Mouse (Mus musculus): ENCODE data around the gene Baz1b. TPM values are rescaled to one million over a fixed set of nuclear protein-coding genes. Genes with fewer than 3 reads are reported as not detected.

Gene Baz1b
- polyA plus RNA-seq (2014; fragmentation: Nextera tagmentation; extraction: Ambion mirVana): 47.2 and 50.8 TPM in 2 replicates

DNA sequence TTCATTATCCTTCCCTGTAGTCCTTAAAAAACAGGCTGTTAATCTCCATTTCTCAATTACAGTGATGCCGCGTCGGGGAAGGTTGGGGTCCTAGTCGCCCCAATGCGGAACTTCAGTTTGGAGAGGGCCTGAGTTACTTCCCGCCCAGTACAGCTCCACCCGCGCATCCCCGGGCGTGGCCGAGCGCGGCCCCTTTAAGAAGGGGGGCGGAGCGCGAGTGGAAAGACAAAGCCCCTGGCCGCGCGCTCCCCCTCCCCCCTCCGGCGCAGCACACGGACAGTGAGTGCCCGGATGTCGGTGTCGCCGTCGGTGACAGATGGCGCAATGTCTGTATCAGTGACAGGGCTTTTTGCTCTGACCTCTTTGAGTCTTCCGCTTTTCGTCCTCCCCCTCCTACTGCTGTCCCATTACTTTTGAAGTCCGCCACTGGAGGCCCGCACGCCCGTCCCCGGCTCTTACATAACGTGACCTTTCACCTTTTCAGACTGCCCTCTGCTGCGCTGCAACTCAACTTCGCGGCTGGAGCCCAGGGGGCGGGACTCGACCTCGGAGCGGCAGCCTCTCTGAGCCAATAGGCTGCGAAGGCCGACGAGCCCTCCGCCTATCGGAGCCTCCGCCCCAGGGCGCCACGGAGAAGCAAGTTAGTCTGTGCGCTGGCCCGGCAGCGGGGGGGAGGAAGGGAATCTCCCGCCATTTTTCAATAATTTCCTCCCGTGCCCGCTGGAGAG lies at the start of gene Baz1b:
TSS of gene Baz1b (plus strand) at position 644 of the 728 bp plus-strand sequence.
- under 1% methylated on average over 55 of the region's 57 CpGs for WGBS
- H3K9ac ChIP-seq (ENCODE audit: low read depth, low read length): peak within 1 kb of the TSS; percentile 99
- peak; percentile 97 for DNase-seq (ENCODE audit: low spot score)
- peaks cover 21% of the 10 kb centered on the region for H3K4me1 ChIP-seq (replicated peaks; ENCODE audit: control insufficient read depth, insufficient read depth, low read length)
- peak within 1 kb of the TSS; percentile 98 for H3K27ac ChIP-seq (ENCODE audit: low read depth, low read length)
- peak within 1 kb of the TSS; percentile 82 for H3K4me2 ChIP-seq
- H3K4me3 ChIP-seq (ENCODE audit: low read depth, low read length): peak within 1 kb of the TSS; percentile 99
- no peaks in the 10 kb centered on the region for H3K9me3 ChIP-seq (ENCODE audit: control insufficient read depth, low read length)
- peaks cover 8% of the 10 kb centered on the region; the same call in 1 of the 2 replicates for H3K36me3 ChIP-seq (ENCODE audit: control insufficient read depth, insufficient read depth, low read length)
- no peaks in the 10 kb centered on the region for H3K27me3 ChIP-seq (replicated peaks; ENCODE audit: control insufficient read depth, insufficient read depth, low read length)
- ATAC-seq (replicated peaks; ENCODE audit: low FRiP score): peak; percentile 95

DNA sequence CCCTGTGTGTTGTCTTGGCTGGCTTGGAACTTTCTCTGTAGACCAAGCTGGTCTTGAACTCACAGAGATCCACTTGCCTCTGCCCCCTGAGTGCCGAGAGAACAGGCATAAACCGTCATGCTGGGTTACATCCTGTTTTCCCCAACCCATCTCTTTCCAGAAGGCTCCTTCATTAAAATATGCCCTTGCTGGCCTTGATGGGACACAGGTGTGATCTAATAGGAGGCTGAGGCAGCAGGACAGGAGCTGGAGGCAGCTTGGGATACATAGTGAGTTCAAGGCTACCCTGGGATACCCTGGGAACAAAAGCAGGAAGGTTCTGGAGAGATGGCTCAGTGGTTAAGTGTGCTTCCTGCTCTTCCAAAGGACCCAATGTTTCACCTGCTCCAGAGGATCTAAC lies 47.2 kb upstream of the Baz1b start:
- H3K27me3 ChIP-seq (replicated peaks; ENCODE audit: control insufficient read depth, insufficient read depth, low read length): no peaks in the 10 kb centered on the region
- H3K27ac ChIP-seq (ENCODE audit: low read depth, low read length): no peak overlapping the region
- H3K4me3 ChIP-seq (ENCODE audit: low read depth, low read length): no peak overlapping the region
- 65% methylated on average over 2 of the region's 2 CpGs for WGBS
- no peak for DNase-seq (ENCODE audit: low spot score)
- H3K4me1 ChIP-seq (replicated peaks; ENCODE audit: control insufficient read depth, insufficient read depth, low read length): 0 out of 2 replicates have a peak, but pooled peaks cover 4% of the 10 kb centered on the region
- H3K36me3 ChIP-seq (ENCODE audit: control insufficient read depth, insufficient read depth, low read length): no peaks in the 10 kb centered on the region
- no peak overlapping the region for H3K9ac ChIP-seq (ENCODE audit: low read depth, low read length)
- H3K9me3 ChIP-seq (ENCODE audit: control insufficient read depth, low read length): no peaks in the 10 kb centered on the region
- no peak overlapping the region for H3K4me2 ChIP-seq
- ATAC-seq (replicated peaks; ENCODE audit: low FRiP score): no peak

DNA sequence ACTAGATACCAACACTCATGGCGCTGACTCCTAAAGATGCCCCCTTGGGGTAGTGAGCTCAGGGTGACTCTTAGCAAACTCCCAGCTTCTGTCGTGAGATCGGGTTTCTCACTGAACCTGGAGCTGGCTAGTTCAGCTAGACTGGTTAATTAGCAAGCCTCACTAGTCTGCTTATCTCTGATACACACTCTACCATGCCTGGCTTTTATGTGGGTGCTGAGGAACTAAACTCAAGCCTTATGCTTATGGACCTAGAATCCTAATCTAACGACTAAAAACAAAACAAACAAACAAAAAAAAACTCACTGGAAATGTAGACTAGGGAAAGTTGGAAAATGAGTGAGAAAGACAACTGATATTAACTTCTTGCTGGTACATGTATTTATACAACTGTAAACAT lies 42.6 kb upstream of the Baz1b start:
- H3K9me3 ChIP-seq (ENCODE audit: control insufficient read depth, low read length): no peaks in the 10 kb centered on the region
- no peak overlapping the region for H3K9ac ChIP-seq (ENCODE audit: low read depth, low read length)
- no peak overlapping the region for H3K27ac ChIP-seq (ENCODE audit: low read depth, low read length)
- WGBS: 32% methylated on average over 4 of the region's 4 CpGs
- no peak for ATAC-seq (replicated peaks; ENCODE audit: low FRiP score)
- peaks cover 14% of the 10 kb centered on the region; the same call in 1 of the 2 replicates for H3K4me1 ChIP-seq (replicated peaks; ENCODE audit: control insufficient read depth, insufficient read depth, low read length)
- no peaks in the 10 kb centered on the region for H3K27me3 ChIP-seq (replicated peaks; ENCODE audit: control insufficient read depth, insufficient read depth, low read length)
- H3K4me2 ChIP-seq: no peak overlapping the region
- no peak for DNase-seq (ENCODE audit: low spot score)
- no peak overlapping the region for H3K4me3 ChIP-seq (ENCODE audit: low read depth, low read length)
- no peaks in the 10 kb centered on the region for H3K36me3 ChIP-seq (ENCODE audit: control insufficient read depth, insufficient read depth, low read length)

GRCm38 (mm10) chr5:135145532-135145931 lies 41.5 kb upstream of the Baz1b start:
- Histone ChIP-seq H3K9me3 (ENCODE audit: control insufficient read depth, low read length) (no peaks in the 10 kb centered on the region), H3K27ac (ENCODE audit: low read depth, low read length) (no peak overlapping the region), H3K4me2 (no peak overlapping the region), H3K4me1 (replicated peaks; ENCODE audit: control insufficient read depth, insufficient read depth, low read length) (peaks cover 14% of the 10 kb centered on the region; the same call in 1 of the 2 replicates), H3K27me3 (replicated peaks; ENCODE audit: control insufficient read depth, insufficient read depth, low read length) (no peaks in the 10 kb centered on the region), H3K4me3 (ENCODE audit: low read depth, low read length) (no peak overlapping the region), H3K9ac (ENCODE audit: low read depth, low read length) (no peak overlapping the region), H3K36me3 (ENCODE audit: control insufficient read depth, insufficient read depth, low read length) (no peaks in the 10 kb centered on the region)
- DNase-seq (ENCODE audit: low spot score) (no peak), ATAC-seq (replicated peaks; ENCODE audit: low FRiP score) (no peak)
- 38% methylated on average over 3 of the region's 3 CpGs for WGBS

DNA sequence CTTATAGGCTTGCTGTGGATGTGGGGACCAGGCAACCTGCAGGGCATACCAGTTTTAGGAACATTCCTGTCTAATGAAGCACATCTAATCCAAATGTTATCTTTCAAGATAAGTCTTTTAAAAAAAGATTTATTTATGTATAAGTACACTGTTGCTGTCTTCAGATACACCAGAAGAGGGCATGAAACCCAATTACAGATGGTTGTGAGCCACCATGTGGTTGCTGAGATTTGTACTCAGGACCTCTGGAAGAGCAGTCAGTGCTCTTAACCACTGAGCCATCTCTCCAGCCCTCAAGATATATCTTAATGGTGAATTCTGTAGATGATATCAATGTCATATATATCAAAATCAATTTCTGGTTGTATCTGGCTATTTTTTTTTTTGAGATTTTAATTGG lies 41.1 kb upstream of the Baz1b start:
- no peak overlapping the region for H3K4me2 ChIP-seq
- H3K27me3 ChIP-seq (replicated peaks; ENCODE audit: control insufficient read depth, insufficient read depth, low read length): no peaks in the 10 kb centered on the region
- no peak overlapping the region for H3K4me3 ChIP-seq (ENCODE audit: low read depth, low read length)
- no peak for ATAC-seq (replicated peaks; ENCODE audit: low FRiP score)
- H3K4me1 ChIP-seq (replicated peaks; ENCODE audit: control insufficient read depth, insufficient read depth, low read length): peaks cover 15% of the 10 kb centered on the region
- no peaks in the 10 kb centered on the region for H3K36me3 ChIP-seq (ENCODE audit: control insufficient read depth, insufficient read depth, low read length)
- no peak for DNase-seq (ENCODE audit: low spot score)
- H3K27ac ChIP-seq (ENCODE audit: low read depth, low read length): no peak overlapping the region
- no peak overlapping the region for H3K9ac ChIP-seq (ENCODE audit: low read depth, low read length)
- no peaks in the 10 kb centered on the region for H3K9me3 ChIP-seq (ENCODE audit: control insufficient read depth, low read length)

DNA sequence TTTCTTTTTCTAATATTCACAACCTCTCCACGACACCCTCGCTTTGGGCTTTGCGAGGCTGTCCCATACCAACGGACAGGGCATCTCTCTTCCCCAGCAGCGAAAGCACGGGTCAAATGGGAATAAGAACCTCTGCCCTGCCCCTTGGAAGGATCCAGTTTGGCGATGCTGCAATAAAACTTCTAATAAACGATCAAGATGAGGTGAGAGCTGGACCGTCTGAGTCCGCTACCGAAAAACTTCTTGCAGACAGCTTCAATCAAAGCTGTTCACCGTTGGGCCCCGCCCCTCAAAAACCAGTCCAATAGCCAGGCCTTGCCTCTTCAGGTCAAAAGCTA lies 38.4 kb upstream of the Baz1b start:
- H3K9me3 ChIP-seq (ENCODE audit: control insufficient read depth, low read length): no peaks in the 10 kb centered on the region
- no peak for ATAC-seq (replicated peaks; ENCODE audit: low FRiP score)
- H3K9ac ChIP-seq (ENCODE audit: low read depth, low read length): peak overlapping the region; percentile 32; the same call in 1 of the 2 replicates
- peaks cover 17% of the 10 kb centered on the region for H3K4me1 ChIP-seq (replicated peaks; ENCODE audit: control insufficient read depth, insufficient read depth, low read length)
- H3K4me3 ChIP-seq (ENCODE audit: low read depth, low read length): peak overlapping the region; percentile 90
- H3K27me3 ChIP-seq (replicated peaks; ENCODE audit: control insufficient read depth, insufficient read depth, low read length): no peaks in the 10 kb centered on the region
- H3K4me2 ChIP-seq: peak overlapping the region; percentile 92
- H3K36me3 ChIP-seq (ENCODE audit: control insufficient read depth, insufficient read depth, low read length): peaks cover 5% of the 10 kb centered on the region; the same call in 1 of the 2 replicates
- peak overlapping the region; percentile 98; the same call in 1 of the 2 replicates for H3K27ac ChIP-seq (ENCODE audit: low read depth, low read length)
- DNase-seq (ENCODE audit: low spot score): no peak
- WGBS: 1% methylated on average over 13 of the region's 13 CpGs

DNA sequence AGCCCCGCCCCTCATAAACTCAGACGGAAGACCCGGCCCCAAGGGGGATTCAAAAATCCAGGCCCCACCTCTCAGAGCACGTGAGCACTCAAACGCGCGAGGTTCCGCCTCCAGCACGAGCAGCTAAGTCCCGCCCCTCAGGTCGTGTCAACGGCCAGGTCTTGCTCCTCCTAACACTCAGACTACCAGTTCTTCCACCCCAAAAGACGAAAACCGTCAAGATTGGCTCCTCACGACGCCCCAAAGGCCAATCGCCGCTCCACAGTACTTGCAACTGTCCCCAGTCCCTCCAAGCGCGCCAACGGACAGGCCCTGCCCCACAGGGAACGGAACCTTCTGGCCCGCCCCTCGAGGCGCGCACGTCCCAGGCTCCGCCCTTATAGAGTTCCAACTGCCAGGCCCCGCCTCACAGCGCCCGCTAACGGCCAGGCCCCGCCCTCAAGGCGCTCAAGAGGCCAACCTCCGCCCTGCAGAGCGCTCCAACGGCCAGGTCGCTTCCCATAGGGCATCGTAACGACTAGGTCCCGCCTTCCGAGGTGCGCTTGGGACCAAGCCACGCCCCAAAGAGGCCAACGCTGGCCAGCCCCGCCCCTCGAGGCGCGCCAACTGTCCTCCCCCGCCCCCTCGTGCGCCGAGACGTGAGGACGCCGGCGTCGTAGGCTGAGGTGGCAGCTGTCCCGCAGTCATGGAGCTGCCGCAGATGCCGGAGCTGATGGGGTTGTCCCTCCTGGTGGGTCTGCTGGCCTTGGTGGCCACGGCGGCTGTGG lies 37.8 kb upstream of the Baz1b start, which contains the start of gene Tbl2:
TSS of gene Tbl2 (plus strand) at position 605 of the 767 bp plus-strand sequence.
- ATAC-seq (replicated peaks; ENCODE audit: low FRiP score) (peak; percentile 97), DNase-seq (ENCODE audit: low spot score) (peak; percentile 100)
- under 1% methylated on average over 63 of the region's 63 CpGs for WGBS
- Histone ChIP-seq H3K4me1 (replicated peaks; ENCODE audit: control insufficient read depth, insufficient read depth, low read length) (peaks cover 13% of the 10 kb centered on the region), H3K9ac (ENCODE audit: low read depth, low read length) (peak within 1 kb of the TSS; percentile 90), H3K4me2 (peak within 1 kb of the TSS; percentile 92), H3K27ac (ENCODE audit: low read depth, low read length) (peak within 1 kb of the TSS; percentile 98), H3K9me3 (ENCODE audit: control insufficient read depth, low read length) (no peaks in the 10 kb centered on the region), H3K27me3 (replicated peaks; ENCODE audit: control insufficient read depth, insufficient read depth, low read length) (no peaks in the 10 kb centered on the region), H3K36me3 (ENCODE audit: control insufficient read depth, insufficient read depth, low read length) (peaks cover 7% of the 10 kb centered on the region), H3K4me3 (ENCODE audit: low read depth, low read length) (peak within 1 kb of the TSS; percentile 90)

DNA sequence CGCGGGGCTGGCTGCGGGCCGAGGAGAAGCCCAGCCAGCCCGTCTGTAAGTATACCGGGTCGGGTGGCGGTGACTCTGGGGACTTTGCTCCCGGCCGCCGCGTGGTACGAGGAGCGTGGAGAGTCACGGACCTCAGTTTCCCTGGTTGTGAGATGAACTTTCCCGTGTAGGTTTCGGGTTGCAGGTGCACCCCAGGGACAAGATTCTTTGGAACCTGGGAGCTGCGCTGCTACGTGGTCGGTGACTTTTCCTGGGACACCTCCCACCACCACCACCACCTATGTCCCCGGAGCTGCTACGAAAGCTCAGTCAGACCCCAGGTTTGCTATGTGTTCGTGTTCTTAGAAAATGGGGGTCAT lies 37.3 kb upstream of the Baz1b start:
- under 1% methylated on average over 23 of the region's 23 CpGs for WGBS
- no peak for DNase-seq (ENCODE audit: low spot score)
- Histone ChIP-seq H3K27ac (ENCODE audit: low read depth, low read length) (peak overlapping the region; percentile 98), H3K4me2 (peak overlapping the region; percentile 92), H3K27me3 (replicated peaks; ENCODE audit: control insufficient read depth, insufficient read depth, low read length) (no peaks in the 10 kb centered on the region), H3K4me1 (replicated peaks; ENCODE audit: control insufficient read depth, insufficient read depth, low read length) (peaks cover 13% of the 10 kb centered on the region), H3K9me3 (ENCODE audit: control insufficient read depth, low read length) (no peaks in the 10 kb centered on the region), H3K9ac (ENCODE audit: low read depth, low read length) (peak overlapping the region; percentile 90), H3K4me3 (ENCODE audit: low read depth, low read length) (peak overlapping the region; percentile 90), H3K36me3 (ENCODE audit: control insufficient read depth, insufficient read depth, low read length) (peaks cover 11% of the 10 kb centered on the region)
- no peak; the same call in 1 of the 2 replicates for ATAC-seq (replicated peaks; ENCODE audit: low FRiP score)

Data from liver, embryonic 11.5 days (tissue).